Mouse (Mus musculus) macrophage (primary cell): Measurements from ENCODE around the gene Rimkla. TPM values are rescaled to one million over a fixed set of nuclear protein-coding genes. Genes with fewer than 3 reads are reported as not detected.

Source experiments
- H3K27ac ChIP-seq: fragments of 350-480 bp; formaldehyde crosslinking; 2 replicates; pipeline ENCODE4 v1.9.0; 2021
- H3K36me3 ChIP-seq: fragments of 350-480 bp; formaldehyde crosslinking; 2 replicates; pipeline ENCODE4 v1.9.0; 2021; ENCODE audit errors: inconsistent target
- H3K4me3 ChIP-seq: fragments of 350-480 bp; formaldehyde crosslinking; 2 replicates; pipeline ENCODE4 v1.9.0; 2021; ENCODE audit errors: inconsistent target
- H3K79me2 ChIP-seq: fragments of 350-480 bp; formaldehyde crosslinking; 2 replicates; pipeline ENCODE4 v1.9.0; 2021; ENCODE audit errors: inconsistent target
- WGBS: methylation state at CpG from one replicate; pipeline ENCODE4 v1.1.7; 2026; ENCODE audit warnings: inconsistent platforms; ENCODE audit not compliant: missing documents; 5-methylcytosine and 5-hydroxymethylcytosine counted together
- polyA plus RNA-seq: library from polyadenylated mRNA; stranded (reverse); fragments of 250-400 nt; gene quantifications from 3 replicates; pipeline ENCODE4 v1.2.4, GENCODE M21; 2018; ENCODE audit warnings: inconsistent platforms

Rimkla gene
- polyA plus RNA-seq, 1 experiment from 2014 or later: not detected

- Histone ChIP-seq H3K27ac (no peak overlapping the region), H3K79me2 (no peaks in the 10 kb centered on the region), H3K4me3 (no peak overlapping the region), H3K36me3 (no peaks in the 10 kb centered on the region)
- 68% methylated on average over 5 of the region's 5 CpGs for WGBS
Observed at GRCm38 (mm10) chr4:119498319-119498848, 6.0 kb upstream of the Rimkla start.

GRCm38 (mm10) chr4:119492933-119493327, 502 bp upstream of the Rimkla start:
- no peak overlapping the region for H3K27ac ChIP-seq
- no peaks in the 10 kb centered on the region for H3K79me2 ChIP-seq
- no peaks in the 10 kb centered on the region for H3K36me3 ChIP-seq
- H3K4me3 ChIP-seq: no peak overlapping the region
- 43% methylated on average over 10 of the region's 10 CpGs for WGBS

DNA sequence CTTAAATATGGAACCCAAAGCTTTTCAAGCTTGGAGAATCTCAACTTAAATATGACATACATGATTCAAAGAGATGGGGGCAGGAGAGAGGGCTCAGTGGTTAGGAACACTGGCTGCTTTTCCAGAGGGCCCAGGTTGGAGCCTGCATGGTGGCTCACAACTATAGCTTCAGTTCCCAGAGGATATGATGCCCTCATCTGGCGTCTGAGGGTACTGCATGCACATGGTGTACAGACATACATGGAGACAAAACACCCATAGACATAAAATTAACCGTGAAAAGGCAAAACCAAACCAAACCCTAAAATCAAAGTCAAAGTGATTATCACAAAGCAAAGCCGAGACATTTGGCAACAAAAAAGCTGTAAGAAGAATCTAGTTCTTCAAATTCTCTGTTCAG, 1.6 kb downstream of the Rimkla start:
- no peak overlapping the region for H3K27ac ChIP-seq
- WGBS: 84% methylated on average over 3 of the region's 3 CpGs
- no peaks in the 10 kb centered on the region for H3K79me2 ChIP-seq
- H3K4me3 ChIP-seq: no peak overlapping the region
- no peaks in the 10 kb centered on the region for H3K36me3 ChIP-seq

- H3K36me3 ChIP-seq: no peaks in the 10 kb centered on the region
- H3K4me3 ChIP-seq: no peak overlapping the region
- no peaks in the 10 kb centered on the region for H3K79me2 ChIP-seq
- WGBS: 95% methylated on average over 10 of the region's 10 CpGs
- H3K27ac ChIP-seq: no peak overlapping the region
Observed at GRCm38 (mm10) chr4:119489666-119490065, 2.8 kb downstream of the Rimkla start.

GRCm38 (mm10) chr4:119484882-119485281, 7.5 kb downstream of the Rimkla start:
- no peaks in the 10 kb centered on the region for H3K36me3 ChIP-seq
- H3K79me2 ChIP-seq: no peaks in the 10 kb centered on the region
- H3K4me3 ChIP-seq: no peak overlapping the region
- no peak overlapping the region for H3K27ac ChIP-seq
- 70% methylated on average over 7 of the region's 7 CpGs for WGBS

DNA sequence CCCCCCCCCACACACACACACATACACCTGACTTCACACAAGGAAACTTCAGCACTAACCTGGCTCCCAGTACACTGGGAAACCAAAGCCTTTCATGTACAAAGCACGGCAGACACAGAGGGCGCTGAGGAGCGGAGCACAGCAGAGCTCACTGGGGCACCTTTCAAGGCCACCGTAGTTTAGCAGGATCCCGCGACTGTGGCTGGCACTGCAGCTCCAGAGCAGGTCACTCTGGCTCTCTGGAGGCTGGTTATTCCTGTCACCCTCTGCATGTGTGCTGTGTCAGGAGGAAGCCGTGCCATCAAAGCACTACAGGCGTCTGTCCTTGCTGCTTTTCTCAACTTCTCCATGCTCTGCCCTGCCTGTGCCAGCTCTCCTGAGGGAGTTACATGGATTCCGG, 9.4 kb downstream of the Rimkla start:
- 45% methylated on average over 9 of the region's 9 CpGs for WGBS
- H3K4me3 ChIP-seq: no peak overlapping the region
- H3K27ac ChIP-seq: no peak overlapping the region
- no peaks in the 10 kb centered on the region for H3K36me3 ChIP-seq
- H3K79me2 ChIP-seq: no peaks in the 10 kb centered on the region

DNA sequence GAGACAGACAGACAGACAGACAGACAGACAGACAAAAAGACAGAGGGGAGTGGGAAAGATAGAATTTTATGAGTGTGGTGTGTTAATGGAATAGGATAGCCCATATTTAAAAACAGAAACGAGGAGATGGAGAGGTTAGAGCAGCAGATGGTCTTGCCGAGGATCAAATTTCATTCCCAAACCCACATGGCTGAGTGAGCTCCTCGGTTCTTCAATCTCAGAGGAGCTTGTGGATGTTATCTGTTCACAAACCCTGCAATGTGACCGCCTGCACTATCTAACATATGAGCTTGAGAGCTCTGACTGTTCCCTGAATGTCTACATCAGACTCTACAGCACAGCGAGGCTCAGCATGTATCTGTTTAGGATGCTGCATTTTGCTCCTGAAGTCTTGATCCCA, 19.3 kb downstream of the Rimkla start:
- H3K4me3 ChIP-seq: no peak overlapping the region
- H3K79me2 ChIP-seq: no peaks in the 10 kb centered on the region
- 71% methylated on average over 5 of the region's 5 CpGs for WGBS
- no peak overlapping the region for H3K27ac ChIP-seq
- H3K36me3 ChIP-seq: no peaks in the 10 kb centered on the region

DNA sequence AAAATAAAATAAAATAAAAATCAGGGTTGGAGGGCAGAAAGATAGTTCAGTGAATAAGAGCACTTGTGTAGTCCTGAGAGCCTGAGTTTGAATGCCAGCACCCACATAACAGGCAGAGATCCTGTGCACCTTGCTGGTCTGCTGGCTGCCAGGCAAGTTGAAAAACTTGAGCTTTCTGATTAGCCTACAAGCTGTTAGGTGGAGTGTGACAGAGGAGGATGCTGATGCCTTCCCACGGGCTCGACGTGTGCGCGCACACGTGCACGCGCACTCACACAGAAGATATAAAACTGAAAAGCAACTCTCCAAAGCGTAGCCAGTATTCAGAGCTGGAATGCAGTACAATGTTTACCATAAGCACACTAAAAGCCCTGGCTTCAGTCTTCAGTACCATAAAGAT, 19.9 kb downstream of the Rimkla start:
- H3K4me3 ChIP-seq: no peak overlapping the region
- no peak overlapping the region for H3K27ac ChIP-seq
- H3K79me2 ChIP-seq: no peaks in the 10 kb centered on the region
- whole genome bisulfite sequencing: 93% methylated on average over 9 of the region's 9 CpGs
- H3K36me3 ChIP-seq: no peaks in the 10 kb centered on the region

DNA sequence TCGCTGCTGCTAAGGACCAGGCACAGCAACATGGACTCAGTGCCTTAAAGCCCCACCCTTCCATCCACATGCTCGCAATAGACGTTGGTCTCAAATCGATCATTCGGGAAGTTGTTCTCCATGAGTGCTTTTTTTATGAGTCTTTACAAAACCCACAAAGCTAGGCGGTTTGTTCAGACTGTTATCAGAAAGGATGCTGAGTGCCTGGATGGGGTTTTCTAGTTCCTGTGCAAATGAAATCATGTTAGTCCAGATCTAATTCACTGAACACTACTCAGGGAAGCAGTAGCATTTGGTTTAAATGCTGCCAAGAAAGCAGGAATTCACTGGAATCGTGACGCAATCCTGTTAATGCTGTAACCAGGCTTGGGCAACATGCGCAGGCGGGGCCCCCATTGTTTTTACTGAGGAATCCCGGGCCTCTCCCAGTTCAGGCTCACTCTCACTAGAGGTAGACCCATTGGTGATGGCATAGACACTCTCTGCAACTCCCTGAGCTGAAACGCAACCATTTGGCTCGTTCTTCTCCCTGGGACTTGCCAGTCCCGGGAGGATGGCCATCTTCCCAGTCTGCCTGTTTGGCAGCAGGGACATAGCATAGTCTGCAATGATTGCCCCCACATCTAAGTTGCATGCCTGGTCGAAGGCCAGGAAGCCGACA, 24.6 kb downstream of the Rimkla start:
- WGBS: 36% methylated on average over 16 of the region's 16 CpGs
- Histone ChIP-seq H3K27ac (no peak overlapping the region), H3K4me3 (no peak overlapping the region), H3K36me3 (no peaks in the 10 kb centered on the region), H3K79me2 (no peaks in the 10 kb centered on the region)

DNA sequence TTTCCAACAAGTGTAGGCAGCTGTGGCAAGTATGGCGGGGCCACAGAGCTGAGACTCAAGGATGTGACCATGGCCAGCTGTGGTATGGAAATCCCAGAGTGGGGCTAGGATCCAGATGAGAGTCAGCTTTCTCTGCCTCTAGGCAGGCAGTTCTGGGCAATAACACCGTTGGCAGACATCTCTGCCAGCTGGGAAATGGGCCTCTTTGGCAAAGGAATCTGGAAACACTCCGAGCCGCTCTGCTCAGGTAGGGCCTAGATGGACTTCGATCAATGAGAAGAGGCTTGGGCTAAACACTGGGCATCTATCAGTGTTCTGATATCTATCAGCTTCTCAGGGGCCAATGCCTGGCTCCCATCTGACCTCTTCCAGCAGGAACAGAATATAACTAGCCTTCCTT, 26.6 kb downstream of the Rimkla start:
- Histone ChIP-seq H3K36me3 (no peaks in the 10 kb centered on the region), H3K4me3 (no peak overlapping the region), H3K79me2 (no peaks in the 10 kb centered on the region), H3K27ac (no peak overlapping the region)
- 93% methylated on average over 5 of the region's 5 CpGs for WGBS

DNA sequence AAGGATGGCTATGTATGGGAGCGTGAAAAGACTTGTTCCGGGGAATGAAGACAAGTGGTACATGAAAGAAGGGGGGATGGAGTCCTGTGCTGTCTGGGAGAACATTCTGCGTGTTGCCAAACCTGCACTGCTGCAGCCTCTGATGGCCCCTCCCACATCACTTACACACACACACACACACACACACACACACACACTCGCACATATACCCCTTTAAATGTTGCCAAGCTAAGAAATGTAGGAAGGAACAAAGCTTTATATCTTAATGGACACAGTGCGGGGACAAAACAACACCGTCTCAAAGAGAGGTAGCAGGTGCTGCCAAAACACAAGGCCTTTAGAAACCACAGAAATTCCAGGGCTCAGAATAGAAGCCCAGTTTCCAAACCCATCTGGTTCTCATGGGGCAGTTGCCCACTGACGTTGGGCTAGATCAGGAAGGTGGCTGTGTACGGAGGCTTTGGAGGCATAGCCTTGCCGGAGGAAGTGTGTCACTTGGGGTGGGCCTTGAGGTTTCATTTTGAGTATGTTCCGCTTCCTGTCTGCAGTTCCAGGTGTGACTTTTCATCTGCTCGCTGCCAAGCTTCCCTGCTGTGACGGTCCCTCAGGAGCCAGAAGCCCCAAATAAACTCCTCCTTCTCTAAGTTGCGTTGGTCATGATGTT, 28.5 kb downstream of the Rimkla start:
- Histone ChIP-seq H3K4me3 (no peak overlapping the region), H3K36me3 (no peaks in the 10 kb centered on the region), H3K27ac (no peak overlapping the region), H3K79me2 (no peaks in the 10 kb centered on the region)
- WGBS: 32% methylated on average over 11 of the region's 13 CpGs

- Histone ChIP-seq H3K4me3 (no peak overlapping the region), H3K27ac (no peak overlapping the region), H3K79me2 (no peaks in the 10 kb centered on the region), H3K36me3 (no peaks in the 10 kb centered on the region)
- WGBS: 73% methylated on average over 11 of the region's 11 CpGs
Observed at GRCm38 (mm10) chr4:119462858-119463755, 29.3 kb downstream of the Rimkla start.

- Histone ChIP-seq H3K79me2 (no peaks in the 10 kb centered on the region), H3K36me3 (no peaks in the 10 kb centered on the region), H3K27ac (no peak overlapping the region), H3K4me3 (no peak overlapping the region)
- WGBS: 94% methylated on average over 3 of the region's 3 CpGs
Observed at GRCm38 (mm10) chr4:119462457-119462856, 30.0 kb downstream of the Rimkla start.

GRCm38 (mm10) chr4:119460728-119461141, 31.7 kb downstream of the Rimkla start:
- Histone ChIP-seq H3K27ac (no peak overlapping the region), H3K36me3 (no peaks in the 10 kb centered on the region), H3K4me3 (no peak overlapping the region), H3K79me2 (no peaks in the 10 kb centered on the region)
- 78% methylated on average over 8 of the region's 8 CpGs for WGBS

DNA sequence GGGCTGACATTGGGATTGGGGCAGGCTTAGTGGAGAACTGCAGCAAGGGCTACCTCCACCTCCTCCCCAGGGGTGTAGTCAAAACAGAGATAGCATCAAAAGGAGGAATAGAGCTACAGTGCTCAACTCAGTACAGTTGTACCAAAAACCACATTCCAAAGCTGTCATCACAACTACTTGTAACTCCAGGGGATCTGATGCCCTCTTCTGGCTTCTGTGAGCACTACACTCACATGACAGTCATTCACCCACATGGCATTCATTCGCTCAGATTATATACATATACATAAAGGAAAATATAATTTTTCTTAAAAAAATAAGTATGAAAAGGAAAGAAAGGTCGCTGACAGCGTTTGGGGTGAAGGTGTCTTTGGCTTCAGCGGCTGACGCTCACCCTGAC, 32.1 kb downstream of the Rimkla start:
- Histone ChIP-seq H3K36me3 (no peaks in the 10 kb centered on the region), H3K79me2 (no peaks in the 10 kb centered on the region), H3K4me3 (no peak overlapping the region), H3K27ac (no peak overlapping the region)
- WGBS: 81% methylated on average over 5 of the region's 5 CpGs
